Mouse (Mus musculus) T-cell, adult 2 months (primary cell): Measurements from ENCODE around the gene Bcr.
"Not testable (repeated sequence)": the region's sequence is repeated elsewhere in the genome, so short reads cannot be mapped to it uniquely, and the experiment has no call there.

Source experiments
- DNase-seq: peaks from one replicate; pipeline ENCODE4 v3.0.0; 2022; ENCODE audit warnings: low spot score

Bcr gene

GRCm38 (mm10) chr10:75060217-75060842 is at the start of gene Bcr:
TSS of gene Bcr (plus strand) at chr10:75060592.
- DNase-seq: peak; percentile 55

GRCm38 (mm10) chr10:75010704-75011103 is 49.7 kb upstream of the Bcr start:
- no peak for DNase-seq

GRCm38 (mm10) chr10:75015465-75015864 is 44.9 kb upstream of the Bcr start:
- no peak for DNase-seq

- no peak for DNase-seq
These were observed 43.9 kb upstream of the Bcr start for GRCm38 (mm10) chr10:75016481-75016880.

GRCm38 (mm10) chr10:75020271-75020670 is 40.1 kb upstream of the Bcr start:
- DNase-seq: no peak

GRCm38 (mm10) chr10:75021138-75021537 is 39.3 kb upstream of the Bcr start:
- peak; percentile 22 for DNase-seq

- DNase-seq: no peak
These were observed 33.9 kb upstream of the Bcr start for GRCm38 (mm10) chr10:75026491-75026890.

GRCm38 (mm10) chr10:75028743-75029142 is 31.6 kb upstream of the Bcr start:
- no peak for DNase-seq

- no peak for DNase-seq
These were observed 30.7 kb upstream of the Bcr start for GRCm38 (mm10) chr10:75029677-75030076.

- no peak for DNase-seq
These were observed 30.2 kb upstream of the Bcr start for GRCm38 (mm10) chr10:75030234-75030633.

- DNase-seq: no peak
These were observed 28.9 kb upstream of the Bcr start for GRCm38 (mm10) chr10:75031345-75032114.

GRCm38 (mm10) chr10:75032395-75032794 is 28.0 kb upstream of the Bcr start, which contains the start of gene Rsph14:
TSS of gene Rsph14 (minus strand) at chr10:75032586.
- no peak for DNase-seq

GRCm38 (mm10) chr10:75036883-75037379 is 23.5 kb upstream of the Bcr start, which contains the start of gene Rab36:
TSS of gene Rab36 (plus strand) at chr10:75037058.
- peak; percentile 77 for DNase-seq

GRCm38 (mm10) chr10:75042060-75042459 is 18.3 kb upstream of the Bcr start:
- DNase-seq: not testable (repeated sequence)

- no peak for DNase-seq
These were observed 15.9 kb upstream of the Bcr start for GRCm38 (mm10) chr10:75044459-75044858.

GRCm38 (mm10) chr10:75045831-75046230 is 14.6 kb upstream of the Bcr start:
- no peak for DNase-seq

GRCm38 (mm10) chr10:75048711-75049110 is 11.7 kb upstream of the Bcr start:
- DNase-seq: no peak

GRCm38 (mm10) chr10:75051364-75052074 is 8.9 kb upstream of the Bcr start:
- no peak for DNase-seq

- no peak for DNase-seq
These were observed 7.5 kb upstream of the Bcr start for GRCm38 (mm10) chr10:75052902-75053301.

- no peak for DNase-seq
These were observed 6.7 kb upstream of the Bcr start for GRCm38 (mm10) chr10:75053655-75054054.

- DNase-seq: no peak
These were observed 6.3 kb upstream of the Bcr start for GRCm38 (mm10) chr10:75054125-75054524.

GRCm38 (mm10) chr10:75055672-75056071 is 4.7 kb upstream of the Bcr start:
- DNase-seq: no peak

GRCm38 (mm10) chr10:75056255-75056654 is 4.1 kb upstream of the Bcr start:
- DNase-seq: no peak
